Mouse (Mus musculus) limb, embryonic 11.5 days (tissue): ENCODE measurements at regions not wholly inside any gene's neighbourhood (a gene's known extent, or its start where the extent isn't known, plus 50 kb on each side); places are given as distances from the start of the nearest gene placed in this dataset.

Experiments
- ATAC-seq: fragments of 200-750 bp; cut with Nextera tagmentation; 2 replicates; pipeline ENCODE4 v1.8.0; 2017; ENCODE audit warnings: low read depth; ENCODE audit not compliant: insufficient number of reproducible peaks, low FRiP score, low TSS enrichment
- DNase-seq: peaks from one replicate; pipeline ENCODE4 v3.0.0-alpha.2; 2015; ENCODE audit warnings: low spot score
- H3K27ac ChIP-seq: fragments of 300-500 bp; sonication (generic); replicated peaks from 2 replicates; pipeline ENCODE4 v1.5.1; 2014; ENCODE audit warnings: low read depth, mild to moderate bottlenecking, low read length
- H3K27me3 ChIP-seq: fragments of 300-500 bp; sonication (generic); 2 replicates; pipeline ENCODE4 v1.6.1; 2014; ENCODE audit warnings: mild to moderate bottlenecking, low read length, mixed read lengths; ENCODE audit not compliant: control insufficient read depth, insufficient read depth
- H3K36me3 ChIP-seq: fragments of 300-500 bp; sonication (generic); 2 replicates; pipeline ENCODE4 v1.6.1; 2014; ENCODE audit warnings: mild to moderate bottlenecking, low read length, moderate library complexity, mixed read lengths; ENCODE audit not compliant: control insufficient read depth, insufficient read depth
- H3K4me1 ChIP-seq: fragments of 300-500 bp; sonication (generic); 2 replicates; pipeline ENCODE4 v1.6.1; 2014; ENCODE audit warnings: low read length, mixed read lengths; ENCODE audit not compliant: control insufficient read depth, insufficient read depth
- H3K4me2 ChIP-seq: fragments of 300-500 bp; sonication (generic); 2 replicates; pipeline ENCODE4 v1.6.1; 2014; ENCODE audit warnings: low read depth, mild to moderate bottlenecking, moderate library complexity; ENCODE audit not compliant: severe bottlenecking
- H3K4me3 ChIP-seq: fragments of 300-500 bp; sonication (generic); 2 replicates; pipeline ENCODE4 v1.5.1; 2014; ENCODE audit warnings: low read depth, low read length
- H3K9ac ChIP-seq: fragments of 300-500 bp; sonication (generic); 2 replicates; pipeline ENCODE4 v1.6.1; 2014; ENCODE audit warnings: mild to moderate bottlenecking, low read length
- H3K9me3 ChIP-seq: fragments of 300-500 bp; sonication (generic); 2 replicates; pipeline ENCODE4 v1.6.1; 2016; ENCODE audit warnings: low read length; ENCODE audit not compliant: control insufficient read depth
- WGBS: fragments of 180-500 bp; shearing (Covaris S2); extraction: QIAGEN DNeasy Blood & Tissue Kit; methylation state at CpG from one replicate; pipeline ENCODE4 v1.1.7; 2014; 5-methylcytosine and 5-hydroxymethylcytosine counted together

- no peaks in the 10 kb centered on the region for H3K36me3 ChIP-seq
- H3K27me3 ChIP-seq: no peaks in the 10 kb centered on the region
- H3K4me2 ChIP-seq: no peak overlapping the region
- H3K4me1 ChIP-seq: no peaks in the 10 kb centered on the region
- H3K27ac ChIP-seq: no peak overlapping the region
- no peak overlapping the region for H3K4me3 ChIP-seq
- no peak for ATAC-seq
- no peak overlapping the region for H3K9ac ChIP-seq
- DNase-seq: no peak
- WGBS: 94% methylated on average over 5 of the region's 5 CpGs
- H3K9me3 ChIP-seq: no peaks in the 10 kb centered on the region
Measured at GRCm38 (mm10) chr9:72198976-72199375, 75.7 kb upstream of the Zfp280d start.

- H3K4me1 ChIP-seq: no peaks in the 10 kb centered on the region
- no peak for DNase-seq
- no peak for ATAC-seq
- H3K27ac ChIP-seq: no peak overlapping the region
- H3K36me3 ChIP-seq: no peaks in the 10 kb centered on the region
- no peak overlapping the region for H3K9ac ChIP-seq
- H3K4me2 ChIP-seq: no peak overlapping the region
- no peaks in the 10 kb centered on the region for H3K27me3 ChIP-seq
- H3K4me3 ChIP-seq: no peak overlapping the region
- 90% methylated on average over 2 of the region's 2 CpGs for WGBS
- no peaks in the 10 kb centered on the region for H3K9me3 ChIP-seq
Measured at GRCm38 (mm10) chr9:72204357-72204905, 70.2 kb upstream of the Zfp280d start.

GRCm38 (mm10) chr9:72205815-72206214 lies 68.8 kb upstream of the Zfp280d start:
- no peak overlapping the region for H3K4me2 ChIP-seq
- no peak for ATAC-seq
- WGBS: 80% methylated on average over 7 of the region's 7 CpGs

GRCm38 (mm10) chr9:72206911-72207310 lies 67.7 kb upstream of the Zfp280d start:
- Histone ChIP-seq H3K4me1 (no peaks in the 10 kb centered on the region), H3K9me3 (no peaks in the 10 kb centered on the region), H3K9ac (no peak overlapping the region), H3K27ac (no peak overlapping the region), H3K4me2 (no peak overlapping the region), H3K4me3 (no peak overlapping the region), H3K27me3 (no peaks in the 10 kb centered on the region), H3K36me3 (no peaks in the 10 kb centered on the region)
- ATAC-seq: no peak
- DNase-seq: no peak
- WGBS: 79% methylated on average over 2 of the region's 2 CpGs

More at GRCm38 (mm10) chr9:72205815-72206214, 68.8 kb upstream of the Zfp280d start:
- Histone ChIP-seq H3K27me3 (no peaks in the 10 kb centered on the region), H3K27ac (no peak overlapping the region), H3K36me3 (no peaks in the 10 kb centered on the region), H3K4me1 (no peaks in the 10 kb centered on the region), H3K4me3 (no peak overlapping the region), H3K9me3 (no peaks in the 10 kb centered on the region), H3K9ac (no peak overlapping the region)
- DNase-seq: no peak

GRCm38 (mm10) chr9:72208296-72208695 lies 66.4 kb upstream of the Zfp280d start:
- H3K27me3 ChIP-seq: no peaks in the 10 kb centered on the region
- no peak overlapping the region for H3K9ac ChIP-seq
- no peak for DNase-seq
- 52% methylated on average over 7 of the region's 7 CpGs for WGBS
- ATAC-seq: no peak
- H3K4me2 ChIP-seq: no peak overlapping the region
- H3K9me3 ChIP-seq: no peaks in the 10 kb centered on the region
- no peaks in the 10 kb centered on the region for H3K36me3 ChIP-seq
- no peak overlapping the region for H3K4me3 ChIP-seq
- no peak overlapping the region for H3K27ac ChIP-seq
- no peaks in the 10 kb centered on the region for H3K4me1 ChIP-seq

- H3K4me1 ChIP-seq: no peaks in the 10 kb centered on the region
- WGBS: 56% methylated on average over 11 of the region's 11 CpGs
- H3K4me3 ChIP-seq: no peak overlapping the region
- ATAC-seq: 0 out of 2 replicates have a peak, but pooled peaks have one; percentile 60
- no peaks in the 10 kb centered on the region for H3K9me3 ChIP-seq
- H3K27ac ChIP-seq: no peak overlapping the region
- no peaks in the 10 kb centered on the region for H3K27me3 ChIP-seq
- no peaks in the 10 kb centered on the region for H3K36me3 ChIP-seq
- H3K4me2 ChIP-seq: no peak overlapping the region
- DNase-seq: peak; percentile 32
- no peak overlapping the region for H3K9ac ChIP-seq
Measured at GRCm38 (mm10) chr9:72217296-72218028, 57.2 kb upstream of the Zfp280d start.

GRCm38 (mm10) chr9:72218736-72219135 lies 55.9 kb upstream of the Zfp280d start:
- DNase-seq: no peak
- no peak for ATAC-seq

GRCm38 (mm10) chr9:72219892-72220291 lies 54.8 kb upstream of the Zfp280d start:
- Histone ChIP-seq H3K4me3 (no peak overlapping the region), H3K4me1 (no peaks in the 10 kb centered on the region), H3K27me3 (no peaks in the 10 kb centered on the region), H3K27ac (no peak overlapping the region), H3K9ac (no peak overlapping the region), H3K9me3 (no peaks in the 10 kb centered on the region), H3K36me3 (no peaks in the 10 kb centered on the region), H3K4me2 (no peak overlapping the region)
- ATAC-seq: no peak
- 84% methylated on average over 12 of the region's 12 CpGs for WGBS
- no peak for DNase-seq

More at GRCm38 (mm10) chr9:72218736-72219135, 55.9 kb upstream of the Zfp280d start:
- whole genome bisulfite sequencing: 81% methylated on average over 7 of the region's 7 CpGs
- H3K27me3 ChIP-seq: no peaks in the 10 kb centered on the region
- H3K36me3 ChIP-seq: no peaks in the 10 kb centered on the region
- no peaks in the 10 kb centered on the region for H3K4me1 ChIP-seq
- H3K9me3 ChIP-seq: no peaks in the 10 kb centered on the region
- H3K4me3 ChIP-seq: no peak overlapping the region
- no peak overlapping the region; the same call in 1 of the 2 replicates for H3K27ac ChIP-seq
- H3K9ac ChIP-seq: no peak overlapping the region
- no peak overlapping the region for H3K4me2 ChIP-seq
